Comparison of ENCODE assay signal across 36 mouse cellular contexts in the genomic region with DNA sequence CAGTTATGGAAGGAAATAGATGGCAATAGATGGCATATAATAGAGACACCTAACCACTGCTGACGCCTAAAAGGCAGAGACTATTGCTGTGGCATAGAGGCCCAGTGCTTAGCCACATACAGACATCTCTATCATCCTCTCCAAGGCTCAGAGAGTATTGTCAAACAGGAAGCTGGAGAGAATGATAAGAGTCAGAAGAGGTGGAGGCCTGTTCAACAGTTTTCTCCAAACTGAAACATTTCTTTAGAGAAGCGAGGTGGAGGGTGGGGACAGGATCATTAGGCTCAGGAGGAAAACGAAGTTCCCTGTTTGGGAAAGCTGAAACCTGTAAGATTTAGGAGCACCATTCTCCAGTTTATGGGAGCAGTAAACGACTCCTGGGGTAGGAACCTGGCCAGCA. TPM values are rescaled to one million over a fixed set of nuclear protein-coding genes. Genes with fewer than 3 reads are reported as not detected.
DNase-seq lines count a peak whose midpoint lies in the region; ATAC-seq and TF ChIP-seq lines count a peak whose summit lies in the region.
"Had no signal": no experiment of that assay in that cellular context is flagged by ENCODE, and none has a peak within 500 bp of the region (broad histone marks: within the 10 kb centered on the region; RNA-seq: fewer than 3 reads in every experiment).

No protein-coding gene starts in this region.

- no peak for TF ChIP-seq CTCF in liver, embryonic 14.5 days (IDR thresholded peaks at IDR 0.05; ENCODE audit: low read depth)
- no peak for TF ChIP-seq CTCF in intestine, postnatal 0 days (IDR thresholded peaks at IDR 0.05; ENCODE audit: low read depth)

- H3K27me3 ChIP-seq in megakaryocyte, embryonic 14.5 days (replicated peaks), result no peaks in the 10 kb centered on the region
- H3K27me3 ChIP-seq in liver, embryonic 14.5 days (ENCODE audit: control insufficient read depth, insufficient read depth, low read length), result no peaks in the 10 kb centered on the region
- H3K27me3 ChIP-seq in intestine, postnatal 0 days (replicated peaks; ENCODE audit: control insufficient read depth, insufficient read depth, low read length), result no peaks in the 10 kb centered on the region
- H3K27me3 ChIP-seq: embryonic facial prominence, embryonic 15.5 days; heart, embryonic 15.5 days; hindbrain, embryonic 12.5 days; limb, embryonic 12.5 days; neural tube, embryonic 12.5 days had no signal

- no peak for ATAC-seq in megakaryocyte, adult 5-6 weeks (ENCODE audit: poor library complexity, severe bottlenecking)
- ATAC-seq in common myeloid progenitor, adult 5-6 weeks (replicated peaks; ENCODE audit: low read depth, poor library complexity, severe bottlenecking), result peak; percentile 96
- peak; percentile 91 for ATAC-seq in liver, embryonic 14.5 days (ENCODE audit: insufficient read depth)
- ATAC-seq in megakaryocyte-erythroid progenitor cell, adult 5-6 weeks (replicated peaks; ENCODE audit: low FRiP score, low TSS enrichment, poor library complexity, severe bottlenecking), result peak; percentile 96
- ATAC-seq in intestine, postnatal 0 days, result no peak
- ATAC-seq: CD4-positive, CD25-positive, alpha-beta regulatory T cell, adult 4 months; forebrain, embryonic 14.5 days; intestine, embryonic 16.5 days; lung, postnatal 0 days; midbrain, embryonic 16.5 days had no signal

- peaks cover 22% of the 10 kb centered on the region for H3K36me3 ChIP-seq in megakaryocyte, embryonic 14.5 days (replicated peaks; ENCODE audit: low read length)
- no peaks in the 10 kb centered on the region for H3K36me3 ChIP-seq in liver, embryonic 14.5 days (replicated peaks; ENCODE audit: control insufficient read depth, insufficient read depth, low read depth)
- H3K36me3 ChIP-seq in intestine, postnatal 0 days (ENCODE audit: control insufficient read depth, insufficient read depth), result peaks cover 2% of the 10 kb centered on the region; the same call in 1 of the 2 replicates
- H3K36me3 ChIP-seq: embryonic facial prominence, embryonic 15.5 days had no signal

- peak overlapping the region; percentile 38 for H3K27ac ChIP-seq in liver, embryonic 14.5 days
- no peak overlapping the region for H3K27ac ChIP-seq in intestine, postnatal 0 days (ENCODE audit: low read depth, low read length)
- H3K27ac ChIP-seq: embryonic facial prominence, embryonic 10.5 days; embryonic facial prominence, embryonic 15.5 days; heart, embryonic 15.5 days; hindbrain, embryonic 12.5 days; layer of hippocampus, adult 2 months; left cerebral cortex, adult 2 months; limb, embryonic 12.5 days; neural tube, embryonic 12.5 days had no signal

- peak overlapping the region; percentile 20 for H3K9ac ChIP-seq in liver, embryonic 14.5 days (replicated peaks)
- H3K9ac ChIP-seq in intestine, postnatal 0 days (ENCODE audit: low read depth, low read length), result no peak overlapping the region
- H3K9ac ChIP-seq: embryonic facial prominence, embryonic 15.5 days; heart, embryonic 15.5 days; hindbrain, embryonic 12.5 days; limb, embryonic 12.5 days; neural tube, embryonic 12.5 days had no signal

- no peaks in the 10 kb centered on the region for H3K9me3 ChIP-seq in megakaryocyte, embryonic 14.5 days
- H3K9me3 ChIP-seq in liver, embryonic 14.5 days (ENCODE audit: control insufficient read depth, low read length), result no peaks in the 10 kb centered on the region
- no peaks in the 10 kb centered on the region for H3K9me3 ChIP-seq in intestine, postnatal 0 days (ENCODE audit: control insufficient read depth)
- H3K9me3 ChIP-seq: embryonic facial prominence, embryonic 10.5 days; embryonic facial prominence, embryonic 15.5 days; heart, embryonic 15.5 days; hindbrain, embryonic 12.5 days; limb, embryonic 12.5 days; neural tube, embryonic 12.5 days had no signal

- TF ChIP-seq EP300 in liver, embryonic 14.5 days (IDR thresholded peaks at IDR 0.05; ENCODE audit: low read depth), result peak; percentile 77

- H3K4me2 ChIP-seq in liver, embryonic 14.5 days (ENCODE audit: low read depth), result peak overlapping the region; percentile 46
- H3K4me2 ChIP-seq in intestine, postnatal 0 days (replicated peaks; ENCODE audit: low read depth), result no peak overlapping the region
- H3K4me2 ChIP-seq: embryonic facial prominence, embryonic 15.5 days; heart, embryonic 15.5 days; hindbrain, embryonic 12.5 days; limb, embryonic 12.5 days; midbrain, embryonic 11.5 days; neural tube, embryonic 12.5 days had no signal

- H3K4me3 ChIP-seq in megakaryocyte, embryonic 14.5 days (replicated peaks), result peak overlapping the region; percentile 60
- no peak overlapping the region for H3K4me3 ChIP-seq in liver, embryonic 14.5 days (ENCODE audit: insufficient read depth in 1 of 2, low read depth in 2 of 2, low read length in 2 of 2)
- H3K4me3 ChIP-seq in intestine, postnatal 0 days (ENCODE audit: low read depth, low read length), result no peak overlapping the region
- H3K4me3 ChIP-seq: embryonic facial prominence, embryonic 10.5 days; embryonic facial prominence, embryonic 15.5 days; heart, embryonic 15.5 days; hindbrain, embryonic 12.5 days; layer of hippocampus, adult 2 months; left cerebral cortex, adult 2 months; limb, embryonic 12.5 days; neural tube, embryonic 12.5 days had no signal

- peak; percentile 43 to 68 (median 64) for DNase-seq in liver, embryonic 14.5 days (ENCODE audit: low read depth in 3 of 3, low spot score in 3 of 3)
- DNase-seq in cerebellum, postnatal 14 days, result no peak
- DNase-seq in cerebellum, adult 11-12 months, result no peak
- DNase-seq: adrenal gland, adult 8-10 months; cerebellum, adult 11 months; cerebellum, adult 9-11 months; gastrocnemius, postnatal 14 days; heart, postnatal 36 days; kidney, adult 9 months; kidney, postnatal 10 days; lung, adult 18-20 months; lung, postnatal 4 days; right cerebral cortex, adult 18-20 months; spleen, adult 18-20 months; thymus, adult 2 months; thymus, postnatal 36 days had no signal

- WGBS in liver, embryonic 14.5 days (ENCODE audit: insufficient replicate concordance), result 11% methylated on average over 4 of the region's 4 CpGs
- 66% methylated on average over 4 of the region's 4 CpGs for WGBS in intestine, postnatal 0 days

- peaks cover 62% of the 10 kb centered on the region for H3K4me1 ChIP-seq in megakaryocyte, embryonic 14.5 days
- peaks cover 16 to 32% of the 10 kb centered on the region in 2 experiments for H3K4me1 ChIP-seq in liver, embryonic 14.5 days (replicated peaks; ENCODE audit: control insufficient read depth in 2 of 2, insufficient read depth in 2 of 2, low read length in 1 of 2)
- H3K4me1 ChIP-seq in intestine, postnatal 0 days (replicated peaks; ENCODE audit: control insufficient read depth, insufficient read depth, low read length), result no peaks in the 10 kb centered on the region
- H3K4me1 ChIP-seq: embryonic facial prominence, embryonic 10.5 days; hindbrain, embryonic 12.5 days had no signal

RNA-seq across cellular contexts. Expression of a gene that starts 16.4 kb away (rescaled TPM):
- polyA plus RNA-seq in megakaryocyte, embryonic 14.5 days (2012; ENCODE audit: insufficient read depth, low replicate concordance), result 15.3 and 18.0 TPM in 2 replicates
- not detected in 2 replicates for total RNA-seq in megakaryocyte, adult 5-6 weeks (2015)
- total RNA-seq in megakaryocyte, adult 5-6 weeks (2017), result not detected in 2 replicates
- total RNA-seq in common myeloid progenitor, adult 5-6 weeks (2017), result 1.0 and 1.7 TPM in 2 replicates
- polyA plus RNA-seq in liver, embryonic 14.5 days (2012; rRNA removed), result 4.8 and 5.8 TPM in 2 replicates
- 6.7 and 9.0 TPM in 2 replicates for polyA plus RNA-seq in liver, embryonic 14.5 days (2014; fragmentation: Nextera tagmentation; extraction: Ambion mirVana)
- total RNA-seq in megakaryocyte-erythroid progenitor cell, adult 5-6 weeks (2014; fragmentation: Nextera tagmentation), result 1.7 and 2.1 TPM in 2 replicates
- 3.0 and 3.3 TPM in 2 replicates for total RNA-seq in megakaryocyte-erythroid progenitor cell, adult 5-6 weeks (2017)
- polyA plus RNA-seq in intestine, postnatal 0 days (2015; fragmentation: Nextera tagmentation; extraction: Ambion mirVana), result 22.6 and 23.6 TPM in 2 replicates
- total RNA-seq: granulocyte monocyte progenitor cell, adult 5-6 weeks had no signal
- polyA plus RNA-seq: CD4-positive, CD25-positive, alpha-beta regulatory T cell, adult 4 months had no signal

RNA-seq across cellular contexts. Expression of a gene that starts 31.9 kb away (rescaled TPM):
- polyA plus RNA-seq in megakaryocyte, embryonic 14.5 days (2012; ENCODE audit: insufficient read depth, low replicate concordance), result not detected in 2 replicates
- not detected in 2 replicates for total RNA-seq in megakaryocyte, adult 5-6 weeks (2015)
- total RNA-seq in megakaryocyte, adult 5-6 weeks (2017), result not detected in 2 replicates
- not detected in 2 replicates for total RNA-seq in common myeloid progenitor, adult 5-6 weeks (2017)
- polyA plus RNA-seq in liver, embryonic 14.5 days (2012; rRNA removed), result 88.5 and 103 TPM in 2 replicates
- 240 and 257 TPM in 2 replicates for polyA plus RNA-seq in liver, embryonic 14.5 days (2014; fragmentation: Nextera tagmentation; extraction: Ambion mirVana)
- total RNA-seq in megakaryocyte-erythroid progenitor cell, adult 5-6 weeks (2014; fragmentation: Nextera tagmentation), result 0.30 TPM in 1 of 2 replicates, not detected in the other
- not detected in 2 replicates for total RNA-seq in megakaryocyte-erythroid progenitor cell, adult 5-6 weeks (2017)
- polyA plus RNA-seq in intestine, postnatal 0 days (2015; fragmentation: Nextera tagmentation; extraction: Ambion mirVana), result 1,579 and 1,674 TPM in 2 replicates
- total RNA-seq: gastrocnemius, postnatal 14 days; granulocyte monocyte progenitor cell, adult 5-6 weeks had no signal
- polyA plus RNA-seq: CD4-positive, CD25-positive, alpha-beta regulatory T cell, adult 4 months; embryonic facial prominence, embryonic 10.5 days; hindbrain, embryonic 12.5 days; midbrain, embryonic 11.5 days; neural tube, embryonic 12.5 days had no signal

RNA-seq across cellular contexts. Expression of a gene that starts 50.5 kb away (rescaled TPM):
- 3.2 and 6.9 TPM in 2 replicates for polyA plus RNA-seq in megakaryocyte, embryonic 14.5 days (2012; ENCODE audit: insufficient read depth, low replicate concordance)
- total RNA-seq in megakaryocyte, adult 5-6 weeks (2015), result 31.9 and 38.2 TPM in 2 replicates
- total RNA-seq in megakaryocyte, adult 5-6 weeks (2017), result 107 and 137 TPM in 2 replicates
- 111 and 139 TPM in 2 replicates for total RNA-seq in common myeloid progenitor, adult 5-6 weeks (2017)
- 8.2 and 14.5 TPM in 2 replicates for polyA plus RNA-seq in liver, embryonic 14.5 days (2012; rRNA removed)
- 15.7 and 18.3 TPM in 2 replicates for polyA plus RNA-seq in liver, embryonic 14.5 days (2014; fragmentation: Nextera tagmentation; extraction: Ambion mirVana)
- 62.2 and 66.1 TPM in 2 replicates for total RNA-seq in megakaryocyte-erythroid progenitor cell, adult 5-6 weeks (2014; fragmentation: Nextera tagmentation)
- total RNA-seq in megakaryocyte-erythroid progenitor cell, adult 5-6 weeks (2017), result 153 and 170 TPM in 2 replicates
- polyA plus RNA-seq in intestine, postnatal 0 days (2015; fragmentation: Nextera tagmentation; extraction: Ambion mirVana), result 15.6 and 16.4 TPM in 2 replicates

Comparison
In these comparisons a context has a peak if more than half of its experiments do, and no peak if none do; other contexts are left out.
1. ATAC-seq: peak in common myeloid progenitor, adult 5-6 weeks (single experiment), liver, embryonic 14.5 days (single experiment) and megakaryocyte-erythroid progenitor cell, adult 5-6 weeks (single experiment); none in megakaryocyte, adult 5-6 weeks (single experiment) and intestine, postnatal 0 days (single experiment).
2. DNase-seq: peak in liver, embryonic 14.5 days (3 of 3); none in cerebellum, postnatal 14 days (0 of 2) and cerebellum, adult 11-12 months (single experiment).